Mouse (Mus musculus): ENCODE results near the gene Cavin3. TPM values are rescaled to one million over a fixed set of nuclear protein-coding genes. Genes with fewer than 3 reads are reported as not detected.
A peak's percentile ranks its signal among the peaks of the same experiment; 100 is the strongest.

The Cavin3 gene
- 24.2 and 25.5 TPM in 2 replicates for polyA plus RNA-seq (2015; fragmentation: Nextera tagmentation; extraction: Ambion mirVana)

DNA sequence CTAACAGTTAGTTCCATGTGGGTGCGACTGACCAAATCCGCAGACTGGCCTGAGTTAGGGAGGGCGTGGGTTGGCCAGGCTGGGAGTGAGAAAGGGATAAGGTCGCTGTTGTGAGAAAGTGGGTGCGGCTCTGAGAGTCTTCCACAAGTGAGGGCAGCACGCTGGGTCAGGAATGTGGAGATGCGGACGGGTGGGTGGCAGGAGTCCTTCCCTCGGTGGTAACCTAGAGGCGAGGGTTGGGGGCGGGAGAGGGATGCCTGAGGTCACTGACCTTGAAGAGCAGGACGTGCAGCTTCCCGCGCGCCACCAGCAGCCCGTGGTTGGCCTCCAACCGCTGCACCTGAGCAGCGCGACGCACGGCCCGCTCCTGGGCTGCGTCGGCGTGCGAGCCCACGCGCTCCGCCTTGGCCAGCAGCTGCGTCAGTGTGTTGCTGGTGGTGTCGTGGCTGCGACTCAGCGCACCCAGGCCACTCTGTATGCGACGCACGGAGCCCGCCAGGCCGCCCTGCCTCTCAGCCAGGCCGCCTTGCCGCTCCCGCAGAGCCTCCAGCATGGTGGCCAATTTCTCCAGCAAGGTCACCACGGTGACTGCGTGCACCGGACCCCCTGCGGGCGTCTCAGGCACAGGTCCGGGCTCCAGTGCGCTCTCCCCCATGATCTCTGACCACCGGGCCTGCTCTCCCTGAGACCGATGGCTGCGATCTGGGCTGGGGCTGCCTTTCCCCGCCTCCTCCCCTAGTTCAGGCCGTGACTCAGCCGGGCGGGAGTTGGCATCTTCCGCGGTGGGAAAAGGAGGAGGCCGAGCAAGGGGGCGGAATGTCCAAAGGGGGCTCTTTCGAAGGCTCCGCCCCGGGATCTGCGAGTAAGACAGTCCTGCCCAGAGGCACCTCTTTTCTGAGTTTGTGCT lies at the start of gene Cavin3:
Gene Cavin3, minus strand, starts transcription at position 796 of the 907 bp plus-strand sequence.
- H3K4me3 ChIP-seq: peak within 1 kb of the TSS; percentile 49
- H3K27me3 ChIP-seq: no peaks in the 10 kb centered on the region
- peak within 1 kb of the TSS; percentile 62 for H3K27ac ChIP-seq (replicated peaks)
- no peaks in the 10 kb centered on the region for H3K36me3 ChIP-seq
- H3K4me1 ChIP-seq: peaks cover 20% of the 10 kb centered on the region
- H3K4me2 ChIP-seq (replicated peaks): peak within 1 kb of the TSS; percentile 89
- H3K9me3 ChIP-seq: no peaks in the 10 kb centered on the region
- H3K9ac ChIP-seq (replicated peaks): peak within 1 kb of the TSS; percentile 71
- peak; percentile 91 for ATAC-seq (replicated peaks)
- WGBS: 3% methylated on average over 63 of the region's 63 CpGs

DNA sequence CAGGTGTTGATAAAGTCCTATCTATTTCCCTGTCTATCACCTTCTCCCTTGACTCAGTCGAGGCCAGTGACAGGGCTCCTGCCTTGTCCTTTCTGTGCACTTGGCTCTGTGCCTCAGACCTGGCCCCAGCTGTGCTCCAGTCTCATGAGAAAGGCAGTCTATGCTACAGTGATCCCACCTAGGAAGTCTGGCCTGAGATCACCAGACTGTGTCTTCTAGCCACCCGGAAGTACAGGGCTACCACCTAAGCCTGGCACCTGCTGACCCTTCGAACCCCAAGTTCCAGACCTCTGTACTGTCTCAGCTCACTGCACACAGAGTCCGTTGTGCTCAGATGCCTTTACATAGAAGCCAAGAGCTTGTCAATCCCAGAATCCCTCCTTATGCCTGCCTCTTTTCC lies 46.0 kb upstream of the Cavin3 start:
- Histone ChIP-seq H3K9ac (replicated peaks) (no peak overlapping the region), H3K27me3 (no peaks in the 10 kb centered on the region), H3K27ac (replicated peaks) (no peak overlapping the region), H3K36me3 (no peaks in the 10 kb centered on the region), H3K4me3 (no peak overlapping the region), H3K9me3 (no peaks in the 10 kb centered on the region), H3K4me2 (replicated peaks) (no peak overlapping the region), H3K4me1 (no peaks in the 10 kb centered on the region)
- ATAC-seq (replicated peaks): peak; percentile 33; the same call in 1 of the 2 replicates
- 79% methylated on average over 4 of the region's 4 CpGs for WGBS

DNA sequence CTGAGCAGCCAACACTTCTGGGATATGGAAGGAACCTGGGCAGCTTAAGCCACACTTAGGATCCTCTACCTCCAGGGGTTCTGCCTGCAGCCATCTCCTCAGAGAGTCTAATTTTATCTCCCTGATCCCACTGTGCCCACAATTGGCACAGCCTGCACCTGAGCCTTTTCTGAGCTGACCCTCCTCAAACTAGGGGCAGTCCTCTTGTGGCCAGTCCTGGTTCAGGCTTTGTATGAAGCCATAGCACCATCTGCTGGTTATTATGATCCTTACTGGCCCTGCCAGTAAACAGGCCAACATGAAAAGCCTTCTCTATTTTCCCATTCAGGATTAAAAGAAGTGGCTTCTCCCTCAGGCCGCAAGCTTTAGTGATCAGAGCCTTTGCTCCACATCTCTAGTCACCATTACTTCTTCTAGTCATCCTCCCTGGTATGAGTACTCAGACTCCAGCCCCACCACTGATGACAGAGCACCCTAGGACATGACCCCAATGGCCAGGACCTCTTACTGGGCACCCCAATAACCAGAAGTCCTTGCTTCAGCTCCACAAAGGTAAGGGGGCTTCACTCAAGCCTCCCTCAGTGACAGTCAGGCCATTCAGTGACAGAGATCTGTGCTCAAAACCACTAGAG lies 45.3 kb upstream of the Cavin3 start:
- no peaks in the 10 kb centered on the region for H3K4me1 ChIP-seq
- 59% methylated on average over 1 of the region's 1 CpGs for WGBS
- peak; percentile 46 for ATAC-seq (replicated peaks)

DNA sequence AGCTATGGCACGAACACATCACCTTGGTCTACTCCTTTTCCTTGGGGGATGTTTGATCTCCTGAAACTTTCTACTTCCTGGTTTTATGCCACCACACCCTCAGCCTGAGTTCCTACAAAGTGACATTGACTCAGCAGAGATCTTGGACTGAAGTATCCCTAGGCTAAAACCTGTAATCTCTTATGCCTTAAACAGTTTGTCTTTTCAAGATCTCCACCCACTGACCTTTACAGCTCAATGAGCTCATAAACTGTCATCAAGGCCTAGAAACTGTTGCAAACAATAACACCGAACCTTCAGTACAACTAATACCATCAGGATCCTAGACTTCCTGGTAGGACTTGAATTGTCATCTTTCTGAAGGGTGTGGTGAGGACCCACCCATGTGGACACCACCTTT lies 42.1 kb upstream of the Cavin3 start:
- 85% methylated on average over 2 of the region's 2 CpGs for WGBS
- H3K9me3 ChIP-seq: no peaks in the 10 kb centered on the region
- no peaks in the 10 kb centered on the region for H3K4me1 ChIP-seq
- no peak overlapping the region for H3K9ac ChIP-seq (replicated peaks)
- no peak overlapping the region for H3K4me2 ChIP-seq (replicated peaks)
- no peaks in the 10 kb centered on the region for H3K27me3 ChIP-seq
- no peak overlapping the region for H3K27ac ChIP-seq (replicated peaks)
- H3K4me3 ChIP-seq: no peak overlapping the region
- ATAC-seq (replicated peaks): no peak
- no peaks in the 10 kb centered on the region for H3K36me3 ChIP-seq

More for the DNA sequence above, 45.3 kb upstream of the Cavin3 start:
- Histone ChIP-seq H3K4me2 (replicated peaks) (no peak overlapping the region), H3K36me3 (no peaks in the 10 kb centered on the region), H3K27me3 (no peaks in the 10 kb centered on the region), H3K9me3 (no peaks in the 10 kb centered on the region), H3K27ac (replicated peaks) (no peak overlapping the region), H3K9ac (replicated peaks) (no peak overlapping the region), H3K4me3 (no peak overlapping the region)

DNA sequence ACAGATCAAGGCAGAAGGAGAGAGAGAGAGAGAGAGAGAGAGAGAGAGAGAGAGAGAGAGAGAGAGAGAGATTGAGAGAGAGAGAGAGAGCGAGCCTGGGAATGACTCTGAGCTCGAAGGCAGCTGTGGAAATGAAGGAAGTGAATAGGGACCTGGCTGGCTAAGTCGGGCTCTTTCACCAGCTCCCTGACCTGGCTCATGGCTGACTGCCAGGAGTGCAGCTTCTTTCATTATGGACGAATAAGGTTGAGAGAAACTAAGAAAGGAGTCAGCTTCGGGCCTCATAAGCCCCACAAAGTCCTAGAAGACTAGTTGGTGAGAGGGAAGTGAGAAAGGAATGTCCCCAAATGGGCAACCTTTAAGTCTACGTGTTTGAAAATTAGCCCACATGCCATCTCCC lies 38.1 kb upstream of the Cavin3 start:
- H3K4me1 ChIP-seq: 0 out of 2 replicates have a peak, but pooled peaks cover under 1% of the 10 kb centered on the region
- no peak overlapping the region for H3K4me2 ChIP-seq (replicated peaks)
- 32% methylated on average over 6 of the region's 6 CpGs for WGBS
- no peaks in the 10 kb centered on the region for H3K36me3 ChIP-seq
- no peaks in the 10 kb centered on the region for H3K9me3 ChIP-seq
- H3K27ac ChIP-seq (replicated peaks): no peak overlapping the region
- ATAC-seq (replicated peaks): no peak
- no peaks in the 10 kb centered on the region for H3K27me3 ChIP-seq
- no peak overlapping the region for H3K9ac ChIP-seq (replicated peaks)
- H3K4me3 ChIP-seq: no peak overlapping the region

DNA sequence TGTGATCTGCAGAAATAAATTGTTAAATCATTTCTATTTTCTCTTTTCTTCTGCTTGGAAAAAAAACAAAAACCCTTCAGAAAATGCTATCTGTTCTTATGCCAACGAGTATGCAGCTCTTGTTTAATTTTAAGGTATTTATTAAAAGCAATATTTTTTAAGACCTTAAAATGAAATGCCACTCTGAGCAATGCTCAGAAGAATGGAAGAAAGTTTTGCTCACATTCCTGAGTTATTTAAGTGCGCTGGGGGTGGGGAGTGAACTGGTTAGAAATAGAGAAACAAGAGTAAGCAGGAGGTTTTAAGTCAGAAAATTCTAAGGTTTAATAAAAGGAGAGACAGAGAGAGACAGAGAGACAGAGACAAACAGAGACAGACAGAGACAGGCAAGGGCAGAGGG lies 37.7 kb upstream of the Cavin3 start:
- WGBS: 79% methylated on average over 2 of the region's 2 CpGs
- no peak overlapping the region for H3K4me2 ChIP-seq (replicated peaks)

DNA sequence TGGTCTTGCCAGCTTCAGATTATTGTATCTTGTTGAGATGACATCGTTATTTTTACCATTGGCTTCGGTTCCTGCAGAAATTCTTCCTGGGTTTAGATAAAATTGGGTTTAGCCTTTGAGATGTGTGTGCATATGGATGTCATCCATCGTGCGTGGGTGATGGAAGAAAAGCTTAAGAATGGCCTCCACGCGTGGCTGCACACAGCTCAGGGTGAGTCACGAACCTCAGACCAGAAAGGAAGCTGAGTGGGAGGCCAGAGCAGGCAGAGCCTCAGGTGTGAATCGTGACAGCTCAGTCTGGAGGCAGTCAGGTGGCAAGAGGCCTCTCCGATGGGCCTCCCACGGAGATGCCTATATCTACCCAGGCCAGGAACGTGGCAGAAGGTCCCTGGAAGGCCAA lies 37.2 kb upstream of the Cavin3 start:
- H3K4me3 ChIP-seq: no peak overlapping the region
- no peaks in the 10 kb centered on the region for H3K27me3 ChIP-seq
- H3K36me3 ChIP-seq: no peaks in the 10 kb centered on the region
- no peak for ATAC-seq (replicated peaks)
- H3K4me2 ChIP-seq (replicated peaks): no peak overlapping the region
- H3K4me1 ChIP-seq: 0 out of 2 replicates have a peak, but pooled peaks cover 6% of the 10 kb centered on the region
- 72% methylated on average over 11 of the region's 11 CpGs for WGBS
- H3K9ac ChIP-seq (replicated peaks): no peak overlapping the region
- no peak overlapping the region for H3K27ac ChIP-seq (replicated peaks)
- H3K9me3 ChIP-seq: no peaks in the 10 kb centered on the region

More for the DNA sequence above, 37.7 kb upstream of the Cavin3 start:
- Histone ChIP-seq H3K4me1 (0 out of 2 replicates have a peak, but pooled peaks cover 4% of the 10 kb centered on the region), H3K36me3 (no peaks in the 10 kb centered on the region), H3K27ac (replicated peaks) (no peak overlapping the region), H3K27me3 (no peaks in the 10 kb centered on the region), H3K4me3 (no peak overlapping the region), H3K9me3 (no peaks in the 10 kb centered on the region), H3K9ac (replicated peaks) (no peak overlapping the region)
- ATAC-seq (replicated peaks): no peak

DNA sequence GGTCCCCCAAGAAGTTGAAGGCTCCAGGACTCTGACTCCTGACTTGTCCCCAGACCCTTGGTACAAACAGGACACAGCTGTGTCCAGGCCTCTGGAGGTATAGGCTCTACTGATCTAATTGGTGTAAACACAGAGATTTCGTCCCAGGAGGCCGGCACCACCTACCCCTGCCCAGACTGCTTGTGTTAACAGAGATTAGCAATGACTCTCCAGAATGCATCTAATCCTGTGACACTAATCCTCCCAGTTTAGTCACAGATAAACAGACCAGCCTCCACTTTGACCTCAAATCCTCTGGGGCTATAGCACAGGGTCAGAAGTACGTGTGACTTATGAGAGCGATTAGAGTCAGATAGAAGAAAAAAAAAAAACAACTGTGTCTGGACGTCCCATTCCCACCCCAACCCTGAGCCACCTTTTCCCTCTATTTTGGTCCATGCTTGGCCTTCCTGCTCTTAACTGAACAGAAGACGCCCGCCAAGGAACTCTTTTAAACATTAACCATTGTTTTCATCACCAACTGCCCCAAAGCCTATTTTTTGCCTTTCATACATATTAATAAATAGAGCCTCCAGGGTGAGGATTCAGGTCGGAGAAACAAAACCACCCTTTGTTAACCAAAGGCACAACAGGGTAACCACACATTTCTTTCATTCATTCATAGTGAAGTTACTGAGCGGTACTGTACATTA lies 34.7 kb upstream of the Cavin3 start:
- H3K27ac ChIP-seq (replicated peaks): no peak overlapping the region
- H3K9ac ChIP-seq (replicated peaks): no peak overlapping the region
- H3K27me3 ChIP-seq: no peaks in the 10 kb centered on the region
- no peak overlapping the region for H3K4me2 ChIP-seq (replicated peaks)
- no peaks in the 10 kb centered on the region for H3K9me3 ChIP-seq
- H3K4me3 ChIP-seq: no peak overlapping the region
- H3K36me3 ChIP-seq: no peaks in the 10 kb centered on the region
- H3K4me1 ChIP-seq: 0 out of 2 replicates have a peak, but pooled peaks cover 13% of the 10 kb centered on the region
- WGBS: 32% methylated on average over 9 of the region's 9 CpGs
- ATAC-seq (replicated peaks): no peak

DNA sequence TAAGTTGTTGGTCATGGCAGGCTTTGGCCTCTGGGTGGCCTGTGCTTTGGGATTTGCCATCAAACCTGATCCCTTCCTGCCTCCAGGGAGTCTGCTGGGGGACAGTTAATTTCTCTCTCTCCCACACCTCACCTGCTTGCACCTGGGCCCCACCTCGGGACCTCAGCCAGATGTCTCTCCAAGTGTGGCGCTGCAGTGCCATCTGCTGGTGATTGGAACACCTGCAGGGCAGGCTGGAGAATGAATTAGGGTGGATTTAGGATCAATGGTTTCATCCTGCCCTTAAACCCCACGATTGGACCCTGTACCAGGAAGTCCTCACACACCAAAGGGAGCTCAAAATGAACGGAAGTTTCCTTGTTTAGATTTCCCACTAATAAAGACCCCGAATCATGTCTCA lies 33.1 kb upstream of the Cavin3 start:
- no peak overlapping the region for H3K4me3 ChIP-seq
- WGBS: 14% methylated on average over 5 of the region's 5 CpGs
- no peaks in the 10 kb centered on the region for H3K27me3 ChIP-seq
- peak; percentile 44; the same call in 1 of the 2 replicates for ATAC-seq (replicated peaks)
- H3K9ac ChIP-seq (replicated peaks): no peak overlapping the region
- H3K4me1 ChIP-seq: 0 out of 2 replicates have a peak, but pooled peaks cover 13% of the 10 kb centered on the region
- no peak overlapping the region for H3K4me2 ChIP-seq (replicated peaks)
- no peaks in the 10 kb centered on the region for H3K9me3 ChIP-seq
- no peak overlapping the region for H3K27ac ChIP-seq (replicated peaks)
- H3K36me3 ChIP-seq: no peaks in the 10 kb centered on the region

DNA sequence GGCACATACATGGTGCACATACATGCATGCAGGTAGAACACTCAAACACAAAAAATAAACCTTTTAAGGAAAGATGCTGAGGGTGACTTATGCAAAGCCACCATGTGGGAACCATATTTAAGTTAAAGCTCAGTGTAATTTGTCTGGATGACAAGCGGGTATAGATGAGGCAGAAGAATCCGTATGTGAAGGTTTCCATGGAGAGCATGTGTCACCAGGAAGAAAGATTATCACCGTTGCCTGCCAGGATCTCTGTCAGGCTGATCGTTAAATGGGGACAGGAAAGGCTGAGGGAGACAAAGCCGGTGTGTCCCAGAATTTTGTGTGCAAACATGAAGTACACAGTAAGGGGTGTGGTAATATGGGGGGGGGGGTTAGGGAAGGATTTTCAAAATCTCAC lies 32.5 kb upstream of the Cavin3 start:
- peak; percentile 47 for ATAC-seq (replicated peaks)
- H3K9ac ChIP-seq (replicated peaks): no peak overlapping the region
- no peaks in the 10 kb centered on the region for H3K36me3 ChIP-seq
- H3K4me2 ChIP-seq (replicated peaks): no peak overlapping the region
- no peaks in the 10 kb centered on the region for H3K27me3 ChIP-seq
- no peak overlapping the region for H3K27ac ChIP-seq (replicated peaks)
- H3K4me1 ChIP-seq: 0 out of 2 replicates have a peak, but pooled peaks cover 13% of the 10 kb centered on the region
- 47% methylated on average over 5 of the region's 5 CpGs for WGBS
- no peaks in the 10 kb centered on the region for H3K9me3 ChIP-seq
- no peak overlapping the region for H3K4me3 ChIP-seq

DNA sequence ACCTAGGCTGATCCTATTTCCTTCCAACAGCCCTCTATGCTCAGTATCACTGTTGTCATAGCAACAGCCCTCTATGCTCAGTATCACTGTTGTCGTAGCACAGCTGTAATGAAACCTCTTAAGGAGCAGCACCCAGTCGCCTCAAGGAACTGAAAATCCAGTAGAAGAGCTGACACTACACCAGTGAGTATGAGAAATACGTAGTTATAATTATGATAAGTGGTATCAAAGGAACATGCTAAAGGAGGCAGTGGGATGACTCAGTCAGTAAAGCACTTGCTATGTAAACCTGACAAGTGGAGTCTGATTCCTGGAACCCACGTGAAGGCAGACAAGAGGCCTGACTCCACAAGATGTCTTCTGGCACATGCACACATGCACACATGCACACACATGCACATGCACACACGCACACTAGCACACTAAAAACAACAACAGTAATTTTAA lies 31.8 kb upstream of the Cavin3 start:
- H3K9ac ChIP-seq (replicated peaks): no peak overlapping the region
- 0 out of 2 replicates have a peak, but pooled peaks cover 13% of the 10 kb centered on the region for H3K4me1 ChIP-seq
- 47% methylated on average over 5 of the region's 5 CpGs for WGBS
- H3K9me3 ChIP-seq: no peaks in the 10 kb centered on the region
- H3K36me3 ChIP-seq: no peaks in the 10 kb centered on the region
- H3K27me3 ChIP-seq: no peaks in the 10 kb centered on the region
- no peak overlapping the region for H3K27ac ChIP-seq (replicated peaks)
- H3K4me2 ChIP-seq (replicated peaks): no peak overlapping the region
- ATAC-seq (replicated peaks): peak; percentile 74
- no peak overlapping the region for H3K4me3 ChIP-seq

DNA sequence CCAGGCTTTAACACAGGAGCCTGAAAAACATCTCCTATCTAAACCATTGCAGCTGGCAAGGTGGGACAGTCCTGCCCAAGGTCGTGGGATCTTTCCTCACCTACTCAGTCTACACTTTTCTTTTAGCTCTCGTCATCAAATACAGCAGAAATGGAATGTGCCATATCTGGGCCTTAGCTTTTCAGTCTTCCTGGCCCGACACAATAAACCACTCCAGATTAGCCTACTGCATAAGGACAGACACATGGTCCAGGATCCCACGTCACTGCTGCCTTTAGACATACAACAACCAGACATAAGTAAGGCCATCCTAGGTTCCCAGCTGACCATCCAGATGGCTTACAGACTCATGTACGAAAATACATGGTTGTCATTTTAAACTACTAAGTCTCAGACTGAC lies 28.0 kb upstream of the Cavin3 start:
- 86% methylated on average over 5 of the region's 5 CpGs for WGBS
- H3K9me3 ChIP-seq: no peaks in the 10 kb centered on the region
- H3K4me1 ChIP-seq: 0 out of 2 replicates have a peak, but pooled peaks cover 12% of the 10 kb centered on the region
- no peak overlapping the region for H3K27ac ChIP-seq (replicated peaks)
- no peak overlapping the region for H3K4me3 ChIP-seq
- no peaks in the 10 kb centered on the region for H3K36me3 ChIP-seq
- no peak for ATAC-seq (replicated peaks)
- no peaks in the 10 kb centered on the region for H3K27me3 ChIP-seq
- no peak overlapping the region for H3K9ac ChIP-seq (replicated peaks)
- H3K4me2 ChIP-seq (replicated peaks): no peak overlapping the region

Data from forebrain, embryonic 15.5 days (tissue).